Mouse (Mus musculus) layer of hippocampus, adult 9-11 months (tissue): Measurements from ENCODE around the gene Hoxa6.

ENCODE experiments used
- DNase-seq: peaks from one replicate; pipeline ENCODE4 v3.0.0; 2022

The Hoxa6 gene

GRCm38 (mm10) chr6:52161336-52162092 lies 47.0 kb downstream of the Hoxa6 start:
- no peak for DNase-seq

GRCm38 (mm10) chr6:52160511-52161335 lies 47.8 kb downstream of the Hoxa6 start:
- DNase-seq: no peak

- DNase-seq: no peak
Measured at GRCm38 (mm10) chr6:52159979-52160378, 48.5 kb downstream of the Hoxa6 start.

- DNase-seq: no peak
Measured at GRCm38 (mm10) chr6:52159164-52159761, 49.3 kb downstream of the Hoxa6 start.

- DNase-seq: no peak
Measured at GRCm38 (mm10) chr6:52158276-52159051, 50.1 kb downstream of the Hoxa6 start, which contains the start of gene Hoxa1. Gene Hoxa1 (minus strand): TSS chr6:52158317.

GRCm38 (mm10) chr6:52157466-52158275 lies 50.9 kb downstream of the Hoxa6 start:
- DNase-seq: no peak

GRCm38 (mm10) chr6:52156551-52157200 lies 51.8 kb downstream of the Hoxa6 start:
- no peak for DNase-seq
